In the genomic region with DNA sequence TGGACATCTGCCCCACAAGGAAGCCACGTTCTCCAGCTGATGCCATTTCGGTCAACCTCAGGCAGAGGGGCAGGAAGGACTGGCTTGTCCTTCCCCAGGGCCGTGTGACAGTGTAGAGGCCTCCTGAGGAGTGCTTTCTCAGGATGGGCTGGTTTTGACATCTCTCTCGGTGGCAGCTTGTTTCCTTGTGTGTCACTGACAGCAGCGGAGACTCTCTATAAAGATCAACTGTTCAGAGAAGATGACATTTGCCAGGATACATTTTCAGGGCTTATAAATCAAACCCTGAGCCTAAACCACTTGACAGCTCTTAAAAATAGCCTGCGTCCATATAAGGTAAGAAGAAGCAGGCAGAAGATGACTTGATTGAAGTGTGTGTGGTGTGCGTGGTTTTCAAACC, we compare ENCODE assay signal across 22 mouse cellular contexts.
"Had no signal": no experiment of that assay in that cellular context is flagged by ENCODE, and none has a peak within 500 bp of the region (broad histone marks: within the 10 kb centered on the region; RNA-seq: fewer than 3 reads in every experiment).

No protein-coding gene starts in this region.

- ATAC-seq: liver, embryonic 12.5 days; midbrain, embryonic 13.5 days; midbrain, embryonic 16.5 days had no signal

- H3K9ac ChIP-seq: limb, embryonic 12.5 days; limb, embryonic 15.5 days; liver, embryonic 12.5 days; liver, embryonic 15.5 days; lung, embryonic 15.5 days; midbrain, embryonic 13.5 days; neural tube, embryonic 13.5 days had no signal

- H3K4me3 ChIP-seq: limb, embryonic 12.5 days; limb, embryonic 15.5 days; liver, embryonic 12.5 days; liver, embryonic 15.5 days; lung, embryonic 15.5 days; megakaryocyte, embryonic 14.5 days; midbrain, embryonic 10.5 days; midbrain, embryonic 13.5 days; myocyte; neural tube, embryonic 13.5 days had no signal

- H3K4me1 ChIP-seq: lung, embryonic 15.5 days; midbrain, embryonic 10.5 days had no signal

- H3K27me3 ChIP-seq: limb, embryonic 12.5 days; limb, embryonic 15.5 days; liver, embryonic 12.5 days; liver, embryonic 15.5 days; lung, embryonic 15.5 days; megakaryocyte, embryonic 14.5 days; midbrain, embryonic 13.5 days; neural tube, embryonic 13.5 days had no signal

- H3K4me2 ChIP-seq: limb, embryonic 12.5 days; limb, embryonic 15.5 days; liver, embryonic 12.5 days; liver, embryonic 15.5 days; lung, embryonic 15.5 days; midbrain, embryonic 13.5 days; neural tube, embryonic 13.5 days had no signal

- H3K27ac ChIP-seq: kidney, postnatal 0 days; limb, embryonic 12.5 days; limb, embryonic 15.5 days; liver, embryonic 12.5 days; liver, embryonic 15.5 days; lung, embryonic 15.5 days; midbrain, embryonic 10.5 days; midbrain, embryonic 13.5 days; neural tube, embryonic 13.5 days had no signal

- H3K36me3 ChIP-seq: limb, embryonic 12.5 days; limb, embryonic 15.5 days had no signal

- H3K9me3 ChIP-seq: limb, embryonic 12.5 days; limb, embryonic 15.5 days; liver, embryonic 12.5 days; liver, embryonic 15.5 days; lung, embryonic 15.5 days; megakaryocyte, embryonic 14.5 days; midbrain, embryonic 10.5 days; midbrain, embryonic 13.5 days; neural tube, embryonic 13.5 days had no signal

- DNase-seq: kidney, postnatal 25 days; left cerebral cortex, postnatal 4 days; lung, adult 18-20 months; lung, postnatal 10 days; lung, postnatal 36 days; retina, postnatal 1 day; right cerebral cortex, postnatal 25 days; thymus, adult 2 months; thymus, postnatal 14 days; thymus, postnatal 4 days had no signal
